Mouse (Mus musculus) gonadal fat pad, adult 2 months (tissue): ENCODE data around the gene Fmn2. TPM values are rescaled to one million over a fixed set of nuclear protein-coding genes. Genes with fewer than 3 reads are reported as not detected.

Experiments
- DNase-seq: peaks from one replicate; pipeline ENCODE4 v3.0.0-alpha.2; 2012; ENCODE audit warnings: low read depth
- polyA plus RNA-seq: library from polyadenylated mRNA; depleted of rRNA; stranded (reverse); fragments of >200 nt; gene quantifications from 2 replicates; pipeline ENCODE4 v1.2.3, GENCODE M21; 2012

The Fmn2 gene
- polyA plus RNA-seq, 1 experiment: 0.08 TPM

- no peak for DNase-seq
These were observed 158.0 kb downstream of the Fmn2 start for GRCm38 (mm10) chr1:174659459-174660223.

DNA sequence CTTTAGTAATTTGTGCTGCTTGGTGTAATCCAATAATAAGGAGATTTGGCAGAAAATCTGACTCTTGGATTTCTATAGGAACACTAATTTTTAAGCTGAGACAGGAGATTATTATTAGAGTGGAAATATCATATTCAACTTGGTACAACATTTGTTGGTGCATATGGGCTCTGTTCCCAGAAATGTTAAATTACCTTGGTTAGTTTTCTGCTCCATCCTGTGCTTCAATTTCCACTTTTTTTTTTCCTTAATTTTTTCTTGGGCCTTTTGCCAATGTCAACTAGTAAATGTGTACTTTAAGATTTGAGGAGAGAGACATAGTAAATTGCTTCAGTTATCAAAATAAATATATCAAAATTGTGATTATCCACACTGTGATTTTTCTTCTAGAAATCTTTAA, 163.5 kb downstream of the Fmn2 start:
- no peak for DNase-seq

DNA sequence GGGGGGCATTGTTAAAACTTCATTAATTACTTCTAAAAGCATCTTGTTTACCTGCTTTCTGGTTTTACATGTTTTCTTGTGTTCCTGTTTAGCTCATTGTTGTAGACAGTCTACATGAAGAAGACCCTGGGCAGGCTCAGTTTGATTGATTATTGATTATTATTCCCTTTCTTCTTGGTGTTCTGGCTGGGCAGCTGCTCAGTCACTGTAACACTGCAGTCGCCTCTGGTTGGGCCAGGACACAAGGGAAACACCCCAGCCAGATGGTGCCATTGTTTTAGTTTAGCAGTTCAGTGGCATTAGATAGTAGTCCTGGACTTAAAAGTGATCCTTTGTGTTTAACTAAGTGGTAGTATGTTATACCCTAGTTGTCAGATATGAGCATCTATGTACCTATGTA, 167.5 kb downstream of the Fmn2 start:
- no peak for DNase-seq

DNA sequence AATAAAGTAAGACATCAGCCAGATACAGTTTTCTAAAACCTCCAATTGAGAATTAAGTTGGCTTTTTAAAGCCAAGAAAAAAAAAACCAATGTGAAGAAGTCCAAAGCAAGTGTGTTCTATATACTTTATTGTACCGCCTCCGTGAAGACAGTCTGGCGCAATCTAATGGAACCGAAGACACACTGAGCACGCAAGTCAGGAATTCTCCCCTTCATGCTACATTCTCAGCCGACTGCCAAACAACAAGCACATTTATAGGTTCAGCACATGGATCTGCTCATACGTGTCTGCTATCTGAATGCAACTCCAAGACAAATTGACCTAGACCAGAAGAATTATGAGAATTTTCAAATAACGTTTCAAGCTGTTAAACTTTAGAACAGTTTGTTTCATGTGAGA, 169.2 kb downstream of the Fmn2 start:
- no peak for DNase-seq

GRCm38 (mm10) chr1:174674586-174674985, 173.0 kb downstream of the Fmn2 start:
- DNase-seq: no peak

DNA sequence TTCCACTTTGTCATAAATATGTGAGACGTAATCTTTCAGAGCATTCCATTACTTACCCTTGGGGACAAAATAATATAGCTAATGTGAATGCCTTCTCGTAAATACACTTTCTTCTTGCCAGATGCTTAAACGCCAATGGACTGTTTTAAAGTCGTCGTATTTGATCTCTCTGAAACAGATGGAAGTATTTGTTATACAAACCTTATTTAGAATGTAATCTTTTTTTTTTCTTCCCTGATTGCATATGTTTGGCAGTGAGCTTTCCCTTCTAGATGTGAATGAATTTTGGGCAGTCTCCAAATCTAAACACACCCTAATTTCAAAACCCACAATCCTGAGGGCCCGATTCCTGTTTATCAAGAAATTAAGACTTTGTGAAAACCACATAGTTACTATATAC, 173.7 kb downstream of the Fmn2 start:
- no peak for DNase-seq

DNA sequence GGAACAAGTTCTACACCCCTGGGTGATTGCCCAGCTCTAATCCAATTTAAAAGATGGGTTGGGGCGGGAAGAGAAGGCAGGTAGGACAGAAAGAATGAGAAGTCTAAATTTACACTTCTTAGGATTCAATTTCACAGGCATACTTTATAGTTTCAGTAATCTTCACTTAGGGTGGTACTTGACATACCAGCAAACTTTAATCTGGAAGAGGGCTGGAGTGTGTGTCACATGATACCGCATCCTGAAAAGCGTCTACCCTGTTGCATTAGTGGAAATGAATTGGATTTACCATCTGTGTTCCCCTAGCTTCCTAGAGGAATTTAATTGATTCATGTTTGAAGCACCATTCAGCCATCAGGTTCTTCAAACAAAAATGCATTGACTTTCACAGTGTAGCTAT, 174.6 kb downstream of the Fmn2 start:
- no peak for DNase-seq

GRCm38 (mm10) chr1:174677211-174677610, 175.6 kb downstream of the Fmn2 start:
- no peak for DNase-seq

- no peak for DNase-seq
These were observed 187.7 kb downstream of the Fmn2 start for GRCm38 (mm10) chr1:174689301-174689700.

GRCm38 (mm10) chr1:174700871-174701270, 199.2 kb downstream of the Fmn2 start:
- no peak for DNase-seq

GRCm38 (mm10) chr1:174701835-174702234, 200.2 kb downstream of the Fmn2 start:
- no peak for DNase-seq

DNA sequence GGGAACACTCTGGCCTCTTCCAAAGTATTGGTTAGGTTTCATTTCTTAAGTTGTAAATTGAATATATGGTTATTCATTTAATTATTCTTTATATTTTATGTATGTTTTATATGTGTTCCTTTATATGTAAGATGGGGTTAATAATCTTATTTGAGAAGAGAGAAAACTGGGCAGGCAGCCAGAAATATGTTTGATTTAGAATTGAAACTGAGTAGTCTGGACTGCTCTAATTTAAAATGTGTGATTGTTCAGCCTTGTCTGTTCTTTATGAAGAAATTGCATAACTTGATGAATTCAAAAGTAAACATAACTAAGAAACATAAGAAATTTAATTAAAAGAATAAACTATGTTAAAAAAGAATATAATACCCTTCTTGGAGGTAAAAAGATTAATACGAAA, 202.3 kb downstream of the Fmn2 start:
- DNase-seq: no peak

DNA sequence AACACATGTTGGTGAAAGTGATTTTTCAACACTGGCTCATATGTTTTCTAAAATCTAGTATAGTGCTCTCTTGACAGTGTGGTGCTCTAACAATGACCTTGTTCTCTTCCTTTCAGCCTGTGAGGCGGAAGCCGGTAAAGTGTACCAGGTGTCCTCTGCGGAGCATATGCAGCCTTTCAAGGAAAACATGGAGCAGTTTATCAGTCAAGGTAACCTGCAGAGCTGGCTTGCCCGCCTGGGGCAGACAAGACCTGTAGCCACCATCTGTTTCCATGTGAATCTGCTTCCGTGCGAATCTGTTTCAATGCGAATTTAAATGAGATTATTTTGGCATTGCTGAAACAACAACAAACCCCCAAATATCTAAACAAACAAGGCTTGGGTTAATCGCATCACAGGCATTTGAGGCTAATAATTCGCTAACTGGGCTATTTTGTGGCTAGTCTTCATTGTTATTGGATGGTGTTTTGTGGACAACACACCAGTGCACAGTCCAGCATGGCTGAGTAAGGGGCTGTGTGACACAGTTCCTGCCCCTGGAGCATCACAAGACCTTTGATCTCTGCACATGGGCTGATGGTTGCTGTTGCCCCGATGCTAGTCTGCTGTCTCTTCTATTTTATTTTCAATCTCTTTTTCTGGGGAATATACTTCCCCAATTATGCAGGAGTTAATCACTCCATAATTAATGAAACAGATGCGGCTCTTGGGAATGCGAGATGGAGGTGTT, 218.3 kb downstream of the Fmn2 start:
- no peak for DNase-seq

DNA sequence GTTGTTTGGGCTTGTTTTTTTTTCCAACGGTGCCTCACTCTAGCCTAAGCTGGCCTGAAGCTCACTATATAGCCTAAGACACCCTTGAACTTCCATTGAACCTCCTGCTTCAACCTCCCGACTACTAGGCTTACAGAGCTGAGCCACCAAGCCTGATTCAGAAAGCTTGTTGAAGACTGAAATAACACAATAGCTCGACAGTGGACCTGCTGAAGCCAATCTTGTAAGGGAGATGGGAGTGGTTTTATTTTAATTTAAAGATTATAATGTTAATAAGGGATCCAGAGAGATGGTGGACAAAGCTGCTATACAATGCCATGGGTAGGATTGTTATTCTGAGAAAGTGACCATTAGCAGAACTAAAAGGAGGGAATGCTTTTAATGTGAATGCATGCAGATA, 227.1 kb downstream of the Fmn2 start:
- no peak for DNase-seq

DNA sequence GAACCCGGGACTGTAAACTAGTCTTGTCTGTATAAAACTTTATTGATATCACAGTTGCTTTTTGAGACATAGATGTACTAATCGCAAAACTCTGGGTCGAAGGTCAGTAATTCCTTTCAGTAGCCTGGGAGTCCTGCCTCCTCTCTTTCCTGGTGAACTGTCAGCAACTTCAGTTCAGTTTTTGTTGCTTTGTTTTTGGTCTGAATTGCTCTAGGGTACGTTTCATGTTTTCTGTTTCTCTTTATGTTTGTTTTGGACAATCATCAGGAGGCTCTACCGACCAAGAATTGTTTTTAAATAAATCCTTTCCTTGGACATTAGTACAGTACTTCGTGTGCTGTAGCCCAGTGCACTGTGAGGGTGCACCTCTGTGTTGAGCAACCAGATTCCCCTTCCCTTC, 231.1 kb downstream of the Fmn2 start:
- no peak for DNase-seq

- DNase-seq: no peak
These were observed 237.3 kb downstream of the Fmn2 start for GRCm38 (mm10) chr1:174738958-174739357.

GRCm38 (mm10) chr1:174742667-174743066, 241.0 kb downstream of the Fmn2 start:
- no peak for DNase-seq

DNA sequence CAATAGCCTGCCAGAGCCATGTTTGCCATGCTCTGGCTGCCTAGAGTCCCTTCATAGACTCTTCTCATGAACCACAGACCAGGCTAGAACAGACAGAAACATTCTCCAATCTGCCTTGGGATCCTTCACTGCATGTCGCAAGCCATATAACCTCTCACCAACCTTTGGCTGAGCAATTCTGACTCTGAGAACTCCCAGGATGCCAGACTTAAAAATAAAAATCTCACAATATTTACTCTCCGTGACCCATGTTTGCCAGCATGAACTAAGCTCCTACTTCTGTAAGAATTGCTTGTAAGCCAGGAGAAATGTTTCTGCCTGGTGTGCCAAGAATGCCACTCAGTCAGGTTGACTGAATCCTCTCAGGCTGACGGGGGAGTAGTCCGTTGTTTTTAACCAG, 246.9 kb downstream of the Fmn2 start:
- DNase-seq: no peak

DNA sequence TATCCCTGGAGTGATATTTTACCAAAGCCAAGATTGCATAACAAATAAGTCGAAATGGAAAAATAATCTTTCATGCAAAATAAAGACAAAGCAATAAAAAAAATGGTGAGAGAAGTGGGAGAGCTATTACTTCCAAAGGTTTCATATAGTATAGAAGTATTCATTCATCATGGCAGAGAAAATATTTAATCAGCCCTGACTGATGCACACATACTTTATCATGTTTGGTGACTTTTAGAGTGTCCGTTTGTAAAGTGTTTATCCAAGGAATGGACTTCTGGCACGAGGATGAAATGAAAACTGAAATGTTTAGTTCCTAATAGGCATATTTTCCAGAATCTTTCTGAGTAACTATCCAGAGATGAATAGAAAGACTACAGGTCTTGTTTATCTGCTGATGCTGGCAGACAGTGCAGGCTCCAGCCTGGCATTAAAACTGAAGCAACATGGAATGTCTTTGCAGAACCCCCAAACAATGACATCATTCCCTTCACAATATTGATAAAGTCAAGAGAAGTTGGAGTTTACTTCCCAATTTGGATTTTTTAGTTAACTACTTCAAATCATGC, 249.4 kb downstream of the Fmn2 start:
- no peak for DNase-seq

GRCm38 (mm10) chr1:174759354-174759753, 257.7 kb downstream of the Fmn2 start:
- no peak for DNase-seq

GRCm38 (mm10) chr1:174765757-174766156, 264.1 kb downstream of the Fmn2 start:
- DNase-seq: no peak

- DNase-seq: no peak
These were observed 265.2 kb downstream of the Fmn2 start for GRCm38 (mm10) chr1:174766852-174767251.

- no peak for DNase-seq
These were observed 270.3 kb downstream of the Fmn2 start for GRCm38 (mm10) chr1:174771871-174772281.
